Mouse (Mus musculus): ENCODE measurements around the gene Megf11.

GRCm38 (mm10) chr9:64570448-64570847 is 185.0 kb downstream of the Megf11 start:
- TF ChIP-seq GATA1 (IDR thresholded peaks at IDR 0.05; ENCODE audit: borderline replicate concordance, low read length), result no peak
- no peak for TF ChIP-seq FLI1 (IDR thresholded peaks at IDR 0.05; ENCODE audit: low read length)

All from megakaryocyte, embryonic 14.5 days (primary cell).